Mouse (Mus musculus) lung, adult 2 months (tissue): ENCODE results near the gene Esrrb.

Experiments used
- CTCF ChIP-seq: fragments of 200-500 bp; IDR thresholded peaks from 2 replicates; pipeline ENCODE4 v1.5.1; 2011; ENCODE audit warnings: mild to moderate bottlenecking, low read length, control low read depth; ENCODE audit not compliant: insufficient read depth
- POLR2A ChIP-seq: fragments of 200-500 bp; IDR thresholded peaks from 2 replicates; pipeline ENCODE4 v1.6.1; 2011; ENCODE audit warnings: low read depth, mild to moderate bottlenecking, control low read depth, low read length, borderline replicate concordance; ENCODE audit errors: extremely low read depth

GRCm38 (mm10) chr12:86364756-86365155 lies 3.8 kb downstream of the Esrrb start:
- TF ChIP-seq CTCF (no peak), POLR2A (no peak)
